Mouse (Mus musculus) 416B (cell line): ENCODE data around the gene Ikzf3.

Experiments
- DNase-seq: peaks from one replicate; pipeline ENCODE4 v3.0.0; 2011; ENCODE audit warnings: low read depth

Ikzf3 gene

DNA sequence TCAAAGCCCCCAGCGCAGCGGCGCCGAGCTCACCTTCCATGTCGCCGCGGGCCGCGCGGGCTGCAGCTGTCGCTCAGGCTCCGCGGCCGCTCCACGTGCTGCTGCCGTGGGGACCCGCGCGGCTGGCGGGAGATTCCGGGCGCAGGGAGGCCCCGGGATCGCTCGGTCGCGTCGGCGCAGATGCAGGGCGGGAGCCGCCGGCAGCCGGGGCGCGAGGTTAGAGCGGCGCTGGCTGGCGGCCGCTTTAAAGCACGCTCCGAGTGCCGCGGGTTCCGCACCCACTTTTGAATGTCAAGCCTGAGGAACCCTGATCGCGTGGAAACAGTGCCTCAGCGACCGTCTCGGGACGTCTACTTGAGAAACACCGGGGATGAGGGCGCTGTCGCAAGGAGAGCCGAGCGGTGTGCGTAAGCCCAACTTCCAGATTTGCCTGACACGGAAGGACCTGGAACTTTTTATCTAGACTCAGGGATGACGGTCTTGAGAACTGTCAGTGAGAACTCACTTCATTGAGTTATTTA, at the start of gene Ikzf3:
Ikzf3 (minus strand) TSS at position 321 of the 521 bp plus-strand sequence.
- no peak for DNase-seq

GRCm38 (mm10) chr11:98595473-98595872, 49.6 kb upstream of the Ikzf3 start:
- no peak for DNase-seq

DNA sequence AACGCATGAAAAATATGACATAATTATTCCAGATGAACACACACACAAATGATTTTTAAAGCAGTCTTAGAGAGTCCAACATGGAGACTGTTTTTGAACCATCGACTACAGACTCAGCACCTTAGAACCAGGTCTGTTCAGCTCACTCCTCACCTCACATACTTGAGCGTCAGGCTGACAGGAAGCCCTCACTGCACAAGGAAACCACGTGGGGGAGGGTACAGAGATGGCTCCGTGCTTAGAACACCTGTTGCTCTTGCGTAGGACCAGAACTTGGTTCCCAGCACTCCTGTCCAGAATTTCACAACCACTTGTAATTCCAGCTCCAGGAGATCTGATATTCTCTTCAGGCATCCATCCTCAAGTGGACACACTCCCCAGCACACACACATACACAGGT, 49.2 kb upstream of the Ikzf3 start:
- no peak for DNase-seq

DNA sequence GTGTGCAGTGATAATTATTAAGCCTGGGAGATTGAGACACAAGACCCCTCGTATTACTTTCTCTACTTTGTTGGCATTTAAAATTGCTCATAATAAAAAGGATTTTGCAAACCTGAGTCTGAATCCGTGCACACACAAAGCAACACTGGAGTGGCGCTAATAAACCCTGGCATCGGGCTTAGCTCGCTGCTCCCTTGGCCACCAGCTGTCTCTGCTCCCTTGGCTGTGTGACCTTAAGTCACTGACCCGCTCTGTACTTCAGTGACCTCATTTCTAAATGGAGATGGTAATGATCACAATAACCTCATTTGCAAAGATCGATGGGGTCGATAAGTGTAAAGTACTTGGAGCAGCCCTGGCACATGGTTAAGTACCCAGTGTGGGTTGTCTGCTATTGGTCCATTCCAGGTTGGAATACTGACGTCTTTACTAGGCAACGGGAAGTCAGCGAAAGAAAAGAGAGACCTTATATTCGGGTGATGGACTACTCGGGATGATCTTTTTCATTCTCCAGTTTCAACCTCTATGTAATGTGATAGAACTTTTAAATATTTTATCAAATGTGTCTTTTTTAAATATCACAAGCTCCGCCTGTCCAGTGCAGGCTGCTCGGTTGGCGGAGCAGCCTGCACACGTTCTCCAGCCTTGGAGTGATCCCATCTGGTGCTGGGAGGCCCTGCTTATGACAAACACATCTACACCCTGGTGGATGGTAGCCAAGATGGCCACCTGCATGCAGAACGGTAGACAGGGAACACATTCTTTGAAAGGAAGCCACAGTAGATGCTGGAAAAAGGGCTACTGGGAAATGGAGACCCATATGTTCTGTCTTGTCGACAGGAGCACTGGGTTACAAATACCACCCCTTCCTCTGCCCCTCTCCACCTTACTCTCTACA, 45.0 kb upstream of the Ikzf3 start:
- no peak for DNase-seq

GRCm38 (mm10) chr11:98589306-98589705, 43.5 kb upstream of the Ikzf3 start:
- no peak for DNase-seq

GRCm38 (mm10) chr11:98588833-98589281, 43.0 kb upstream of the Ikzf3 start:
- DNase-seq = peak; percentile 52

DNA sequence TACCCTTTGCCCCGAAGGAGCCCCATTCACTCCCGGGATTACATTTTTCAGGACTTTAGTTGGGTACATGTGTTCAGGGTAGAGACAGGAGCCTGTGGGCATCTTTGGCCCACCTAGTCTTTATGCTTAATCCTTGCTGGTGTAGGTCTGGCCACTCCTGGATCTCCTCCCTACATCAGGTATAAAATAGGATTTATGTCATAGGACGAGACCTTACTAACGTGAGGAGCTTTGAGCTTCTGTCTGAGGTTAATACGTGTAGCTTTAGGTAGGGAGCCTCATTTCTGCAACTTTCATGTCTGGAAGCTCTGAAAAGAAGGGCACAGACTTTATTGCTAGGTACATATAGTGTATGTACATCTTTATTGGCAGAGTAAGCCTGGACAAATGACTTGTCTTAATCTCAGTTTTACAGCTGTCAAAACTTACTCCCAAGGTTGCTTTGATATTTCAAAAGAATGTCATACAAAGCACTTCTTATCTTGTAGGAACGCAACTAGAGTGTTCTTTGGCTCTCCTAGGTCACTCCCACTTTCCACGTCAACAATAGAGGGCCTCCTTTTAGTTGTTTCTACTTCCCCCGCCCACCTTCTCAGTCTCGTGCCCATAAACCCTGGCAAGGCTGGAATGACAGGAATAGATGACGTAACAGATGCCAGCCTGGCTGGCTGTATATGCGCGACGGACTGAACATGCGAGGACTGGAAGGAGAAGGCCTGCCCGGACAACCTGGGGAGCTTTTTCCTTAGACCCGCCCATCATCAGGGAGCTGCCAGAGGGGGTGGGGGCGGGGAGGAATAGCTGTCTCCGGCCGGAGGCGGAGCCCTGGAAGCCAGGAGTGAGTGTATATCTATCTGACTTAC, 42.1 kb upstream of the Ikzf3 start:
- peak; percentile 93 for DNase-seq

DNA sequence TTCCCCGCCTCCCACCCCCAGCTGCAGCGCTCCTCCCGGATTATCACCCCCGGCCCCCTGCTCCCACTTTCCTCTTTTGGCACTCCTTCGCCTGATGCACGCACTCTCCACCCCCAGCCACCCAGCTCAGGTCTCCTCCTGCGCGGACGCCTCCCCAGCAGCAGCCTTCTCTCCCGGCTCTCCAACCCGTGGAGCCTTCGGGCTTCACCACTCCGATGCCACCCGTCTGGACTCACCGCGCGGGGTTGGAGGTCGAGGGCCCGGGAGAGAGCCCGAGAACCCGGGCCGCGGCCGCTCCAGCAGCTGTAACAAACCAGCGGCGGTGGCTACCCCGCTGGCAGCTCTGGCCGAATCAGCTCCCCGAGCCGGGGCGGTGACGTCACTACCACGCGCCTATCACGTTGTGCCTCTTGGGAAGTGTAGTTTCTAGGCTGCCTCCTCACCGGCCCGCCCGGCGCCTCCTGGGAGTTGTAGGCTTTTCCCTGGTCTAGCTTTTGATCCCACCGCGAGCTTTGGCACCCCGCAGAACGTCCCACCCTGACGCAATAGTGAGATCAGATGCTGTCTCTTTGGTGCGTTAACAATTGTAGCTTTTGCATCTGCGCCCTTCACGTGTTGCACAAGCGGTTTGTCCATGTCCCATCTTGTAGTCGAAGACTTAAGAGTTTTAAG, 41.2 kb upstream of the Ikzf3 start, which contains the start of gene Ormdl3:
Ormdl3 (minus strand) TSS at position 477 of the 672 bp plus-strand sequence.
- peak; percentile 97 for DNase-seq

- peak; percentile 29 for DNase-seq
Measured at GRCm38 (mm10) chr11:98586087-98586891, 40.5 kb upstream of the Ikzf3 start.

DNA sequence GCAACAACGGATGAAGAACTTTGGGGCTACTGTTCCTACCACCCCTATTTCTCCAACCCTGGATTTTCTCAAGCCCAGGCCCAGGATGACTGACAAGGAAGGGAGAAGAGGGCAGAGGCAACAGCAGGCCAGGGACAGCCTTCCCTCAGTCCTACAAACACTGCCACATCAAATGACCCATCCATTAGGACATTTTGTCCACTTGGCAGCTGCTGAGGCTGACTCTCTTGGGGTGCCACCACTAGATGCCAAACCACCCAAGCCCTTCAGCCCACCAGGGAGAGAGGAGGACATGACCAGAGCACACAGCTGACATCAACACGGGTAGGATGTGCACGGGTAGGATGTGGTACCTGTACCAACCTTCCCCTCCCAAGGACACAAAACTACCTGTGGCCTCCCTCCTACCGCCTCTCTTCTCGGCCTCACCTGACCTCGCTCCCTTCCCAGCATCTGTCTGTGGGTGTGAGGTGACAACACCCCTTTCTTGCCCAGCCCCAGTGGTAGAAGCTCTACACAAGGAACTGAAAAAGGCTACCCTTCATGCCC, 38.9 kb upstream of the Ikzf3 start:
- DNase-seq = no peak

DNA sequence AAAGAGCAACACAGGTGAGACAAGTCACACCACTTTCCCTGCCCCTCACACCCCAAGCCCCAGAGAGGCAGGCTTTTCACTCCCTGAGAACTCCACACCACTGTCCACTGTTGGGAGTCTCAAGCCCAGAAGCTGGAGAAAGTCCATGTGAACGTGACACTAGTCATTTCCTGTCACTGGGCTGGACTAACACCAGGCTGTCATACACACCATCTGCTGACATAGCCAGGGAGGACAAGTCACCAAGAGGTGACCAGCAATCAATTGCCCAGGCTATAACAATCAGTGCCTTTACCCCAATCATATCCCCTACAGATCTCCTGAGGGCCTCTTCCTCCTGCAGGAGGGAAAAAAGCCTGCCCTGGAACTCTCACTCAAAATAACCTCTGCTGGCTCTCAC, 38.3 kb upstream of the Ikzf3 start:
- DNase-seq = peak; percentile 34

GRCm38 (mm10) chr11:98583571-98583970, 37.7 kb upstream of the Ikzf3 start:
- DNase-seq = peak; percentile 49

DNA sequence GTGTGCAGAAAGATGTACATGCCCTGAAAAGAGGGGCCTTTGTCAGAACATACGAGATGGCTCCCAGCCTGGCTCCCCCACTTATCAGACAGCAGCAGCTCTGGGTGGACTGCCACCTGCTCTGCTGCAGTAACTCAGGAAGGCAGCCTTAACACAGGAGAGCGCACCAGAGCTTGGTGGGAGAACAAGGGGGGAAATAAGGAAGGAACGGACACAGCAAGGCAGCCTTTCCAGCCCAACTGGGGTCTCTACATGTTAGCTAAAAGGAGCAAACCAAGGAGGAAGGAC, 37.4 kb upstream of the Ikzf3 start:
- no peak for DNase-seq

DNA sequence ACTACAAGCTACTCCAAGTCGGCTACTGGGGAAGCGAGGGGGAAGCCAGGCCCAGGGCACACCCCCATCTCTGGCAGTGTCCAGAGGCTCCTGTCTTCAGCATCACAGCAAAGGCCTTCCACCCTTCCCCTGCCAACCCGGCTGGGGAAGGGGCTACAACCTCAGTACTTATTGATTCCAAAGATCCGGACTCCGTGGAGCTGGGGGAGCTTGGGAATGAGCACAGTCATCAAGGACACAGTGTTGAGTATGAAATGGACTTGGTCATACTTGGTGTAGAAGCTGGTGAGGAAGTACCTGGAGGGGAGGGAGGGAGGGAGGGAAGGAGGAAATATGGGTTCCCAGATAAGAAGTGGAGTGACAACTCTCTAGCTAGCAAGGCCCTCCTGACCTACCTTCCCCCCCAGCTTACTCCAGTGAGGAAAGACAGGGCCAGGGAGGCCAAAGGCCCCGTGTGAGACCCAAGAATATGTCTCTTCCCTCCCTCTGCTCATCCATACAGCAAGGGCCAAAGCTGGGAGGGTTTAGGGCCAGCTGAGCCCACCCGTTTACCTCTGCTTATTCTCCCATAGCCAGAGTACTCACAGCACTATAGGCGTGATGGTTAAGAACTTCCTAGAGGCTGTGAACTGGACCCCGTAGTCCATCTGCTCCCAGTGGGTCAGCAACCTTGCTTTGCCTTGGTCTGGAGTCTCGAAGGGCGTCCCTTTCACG, 36.9 kb upstream of the Ikzf3 start:
- DNase-seq = peak; percentile 92

DNA sequence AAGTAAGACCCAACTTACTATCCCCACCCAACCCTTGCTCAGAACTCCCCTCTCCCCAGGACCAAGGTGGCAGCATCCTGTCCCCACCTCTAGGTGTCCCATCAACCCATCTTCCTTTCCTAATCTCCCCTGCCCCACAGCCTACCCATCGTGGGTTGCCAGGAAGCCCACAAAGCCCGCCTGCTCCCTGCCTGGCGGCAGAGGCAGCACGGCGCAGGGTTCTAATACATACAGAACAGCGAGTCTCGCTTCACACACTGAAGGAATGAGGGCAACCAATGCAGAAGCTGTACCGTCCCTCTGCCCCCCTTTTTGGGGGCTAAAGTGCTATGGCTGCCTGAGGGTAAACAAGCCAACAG, 36.2 kb upstream of the Ikzf3 start:
- peak; percentile 40 for DNase-seq

GRCm38 (mm10) chr11:98581286-98582029, 35.6 kb upstream of the Ikzf3 start:
- DNase-seq = peak; percentile 73

DNA sequence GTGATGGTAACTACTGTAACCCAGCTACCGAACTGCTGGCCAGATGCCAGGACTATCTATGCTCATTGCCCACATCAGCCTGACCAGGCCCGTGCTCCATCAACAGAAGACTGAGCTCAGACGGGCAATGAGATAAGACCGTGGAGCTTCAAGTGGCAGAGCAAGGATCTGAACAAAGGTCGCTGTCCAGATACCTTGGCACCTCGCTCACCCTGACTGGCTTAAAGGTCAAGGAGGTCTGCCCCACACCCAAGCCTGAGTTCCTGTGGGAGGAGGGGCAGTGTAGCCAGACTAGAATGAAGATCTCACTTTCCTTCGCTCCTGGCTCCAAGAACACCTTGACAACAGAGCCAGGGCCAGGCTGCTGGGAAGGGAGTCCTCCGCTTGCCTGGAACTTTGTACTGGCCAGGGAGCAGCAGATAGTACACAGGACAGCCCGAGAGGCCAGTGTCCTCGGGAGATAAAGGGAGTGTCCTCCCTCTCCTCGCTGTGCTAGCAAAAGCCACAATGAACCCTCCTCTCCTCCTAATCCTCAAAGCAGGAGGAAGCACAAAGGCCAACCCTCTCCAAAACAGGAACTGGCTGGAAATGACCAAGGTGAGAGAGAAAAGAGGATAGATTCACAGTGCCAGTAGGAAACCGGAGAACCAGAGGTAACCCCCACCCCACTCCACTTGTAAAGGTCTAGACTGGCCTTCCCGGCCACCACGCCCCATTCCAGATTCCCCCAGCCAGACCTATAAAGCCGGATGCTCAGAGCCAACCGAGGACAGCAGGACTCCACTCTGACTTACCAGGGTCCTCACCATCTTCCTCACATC, 34.7 kb upstream of the Ikzf3 start:
- DNase-seq = peak; percentile 90

DNA sequence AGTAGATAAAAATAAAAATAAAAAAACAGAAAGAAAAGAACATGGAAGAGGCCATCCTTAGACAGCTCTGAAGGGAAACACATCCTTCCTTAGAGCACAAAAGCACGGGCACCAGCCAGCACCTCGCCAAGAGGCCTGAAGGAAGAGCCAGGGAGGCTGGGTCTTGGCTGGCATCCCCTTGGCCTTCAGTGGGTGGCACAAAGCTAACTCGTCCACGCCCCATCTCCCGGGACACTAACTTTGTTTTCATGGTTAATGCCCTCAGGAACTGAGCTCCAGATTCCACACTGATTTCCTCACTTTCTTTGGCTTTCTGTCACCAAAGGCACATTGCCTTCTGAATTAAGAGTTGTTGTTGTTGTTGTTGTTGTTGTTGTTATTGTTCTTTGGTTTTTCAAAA, 31.9 kb upstream of the Ikzf3 start:
- no peak for DNase-seq

GRCm38 (mm10) chr11:98569461-98569860, 23.6 kb upstream of the Ikzf3 start:
- no peak for DNase-seq
